Mouse (Mus musculus) thymus, adult 2 months (tissue): Measurements from ENCODE around the gene Bclaf1. TPM values are rescaled to one million over a fixed set of nuclear protein-coding genes. Genes with fewer than 3 reads are reported as not detected.

Experiments used
- DNase-seq: peaks from one replicate; pipeline ENCODE4 v3.0.0; 2021
- H3K27ac ChIP-seq: fragments of 200-500 bp; 2 replicates; pipeline ENCODE4 v1.5.1; 2012; ENCODE audit warnings: low read length, control low read depth; ENCODE audit not compliant: control insufficient read depth, insufficient read depth
- H3K27me3 ChIP-seq: fragments of 200-500 bp; 2 replicates; pipeline ENCODE4 v1.6.1; 2012; ENCODE audit warnings: mild to moderate bottlenecking, low read length, moderate library complexity, mixed read lengths; ENCODE audit not compliant: control insufficient read depth, insufficient read depth
- H3K36me3 ChIP-seq: fragments of 200-500 bp; 2 replicates; pipeline ENCODE4 v1.6.1; 2012; ENCODE audit warnings: mild to moderate bottlenecking, low read length, moderate library complexity; ENCODE audit not compliant: control insufficient read depth, insufficient read depth
- H3K4me1 ChIP-seq: fragments of 200-500 bp; replicated peaks from 2 replicates; pipeline ENCODE4 v1.6.1; 2012; ENCODE audit warnings: low read length; ENCODE audit not compliant: control insufficient read depth, insufficient read depth
- H3K4me3 ChIP-seq: fragments of 200-500 bp; 2 replicates; pipeline ENCODE4 v1.5.1; 2012; ENCODE audit warnings: mild to moderate bottlenecking, low read length, control low read depth, moderate library complexity; ENCODE audit not compliant: control insufficient read depth, insufficient read depth
- CTCF ChIP-seq: fragments of 200-500 bp; IDR thresholded peaks from 2 replicates; pipeline ENCODE4 v1.5.1; 2012; ENCODE audit warnings: mild to moderate bottlenecking, control low read depth, low read length, moderate library complexity, borderline replicate concordance; ENCODE audit not compliant: control insufficient read depth, poor library complexity, insufficient read depth; ENCODE audit errors: extremely low read depth
- POLR2A ChIP-seq: fragments of 200-500 bp; IDR thresholded peaks from 2 replicates; pipeline ENCODE4 v1.6.1; 2012; ENCODE audit warnings: mild to moderate bottlenecking, low read length, control low read depth, moderate library complexity; ENCODE audit not compliant: control insufficient read depth, poor library complexity, insufficient read depth; ENCODE audit errors: extremely low read depth
- WGBS: fragments of 180-500 bp; shearing (Covaris S2); methylation state at CpG from one replicate; pipeline ENCODE4 v1.1.7; 2018; 5-methylcytosine and 5-hydroxymethylcytosine counted together
- polyA plus RNA-seq: library from polyadenylated mRNA; depleted of rRNA; stranded (reverse); fragments of >200 nt; gene quantifications from 2 replicates; pipeline ENCODE4 v1.2.3, GENCODE M21; 2012

The Bclaf1 gene
- polyA plus RNA-seq, 1 experiment, result 42.0 TPM

DNA sequence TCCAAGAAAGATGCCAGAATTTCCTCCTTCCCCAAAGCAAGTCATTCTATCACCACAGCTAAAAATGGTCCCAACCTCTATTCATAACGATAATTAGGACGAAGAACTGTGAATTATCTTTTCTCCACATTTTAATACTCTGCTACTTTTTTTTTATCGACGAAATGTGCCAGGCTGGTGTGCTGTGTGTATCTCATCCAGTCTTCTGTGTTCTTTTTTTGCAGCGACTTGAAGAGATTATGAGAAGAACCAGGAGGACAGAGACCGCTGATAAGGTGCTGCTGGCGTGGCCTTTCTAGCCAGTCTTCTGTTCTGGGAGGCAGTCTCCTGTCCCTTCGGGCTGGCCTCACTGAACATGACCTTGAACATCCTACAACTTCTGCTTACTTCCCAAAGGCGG, 38.2 kb upstream of the Bclaf1 start:
- 94% methylated on average over 9 of the region's 9 CpGs for WGBS
- Histone ChIP-seq H3K27ac (no peak overlapping the region), H3K4me3 (no peak overlapping the region), H3K4me1 (0 out of 2 replicates have a peak, but pooled peaks cover 4% of the 10 kb centered on the region), H3K27me3 (no peaks in the 10 kb centered on the region), H3K36me3 (peaks cover 12% of the 10 kb centered on the region; the same call in 1 of the 2 replicates)
- TF ChIP-seq POLR2A, result no peak
- no peak for TF ChIP-seq CTCF
- no peak for DNase-seq

DNA sequence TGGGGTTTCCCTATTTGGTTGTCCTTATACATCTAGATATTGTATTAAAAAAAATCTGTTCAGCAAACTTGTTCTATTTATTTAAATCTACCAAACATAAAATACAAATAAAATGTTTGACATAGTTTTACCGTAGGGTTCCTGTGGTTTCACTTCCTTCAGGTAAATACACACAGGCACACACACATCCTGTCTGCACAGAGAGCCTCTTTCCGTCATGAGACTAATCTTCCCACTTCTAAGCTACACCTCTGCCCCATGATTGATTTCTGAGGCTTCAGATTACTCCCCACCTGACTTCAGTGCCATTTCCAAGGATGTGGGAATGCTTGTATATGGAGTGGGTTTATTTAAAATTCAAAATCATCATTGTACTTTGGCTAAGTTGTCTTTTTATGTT, 30.8 kb upstream of the Bclaf1 start:
- TF ChIP-seq CTCF (no peak), POLR2A (no peak)
- H3K4me3 ChIP-seq, result no peak overlapping the region
- peaks cover 11% of the 10 kb centered on the region for H3K4me1 ChIP-seq
- WGBS, result 9% methylated on average over 2 of the region's 2 CpGs
- no peaks in the 10 kb centered on the region for H3K27me3 ChIP-seq
- no peak overlapping the region for H3K27ac ChIP-seq
- peaks cover 18% of the 10 kb centered on the region; the same call in 1 of the 2 replicates for H3K36me3 ChIP-seq
- no peak for DNase-seq

DNA sequence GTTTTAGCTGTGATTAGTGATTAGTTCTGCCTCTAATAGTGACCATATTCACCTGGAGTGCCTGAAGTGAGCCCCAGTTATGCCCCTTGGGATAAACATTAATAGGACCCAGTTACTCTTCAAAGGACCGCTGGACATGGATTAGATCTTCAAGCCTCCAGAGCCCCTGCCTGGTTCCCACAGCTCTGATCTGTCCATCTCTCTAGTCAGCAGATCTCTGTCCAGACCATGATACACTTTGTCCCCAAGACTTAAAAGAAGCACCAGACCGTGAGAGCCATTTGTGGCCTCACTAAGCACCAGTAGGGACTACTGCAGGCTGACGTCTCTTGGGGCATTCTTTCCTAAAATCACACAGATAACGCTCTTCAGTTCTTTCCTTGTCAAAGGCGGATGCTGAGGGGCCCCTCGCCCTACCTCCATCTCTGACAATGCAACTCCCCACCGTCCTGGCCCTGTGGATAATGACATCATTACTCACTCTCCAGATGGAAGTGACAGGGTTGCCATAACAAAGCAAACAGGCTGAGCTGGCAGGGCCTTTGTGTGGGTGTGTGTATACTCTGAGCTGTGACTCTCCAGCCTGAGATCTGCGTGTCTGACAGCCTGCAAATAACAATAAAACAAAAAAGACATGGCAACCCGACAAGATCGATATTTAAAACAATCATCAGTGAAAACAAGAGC, 26.8 kb upstream of the Bclaf1 start:
- WGBS, result 89% methylated on average over 10 of the region's 10 CpGs
- Histone ChIP-seq H3K36me3 (peaks cover 6% of the 10 kb centered on the region; the same call in 1 of the 2 replicates), H3K27ac (no peak overlapping the region), H3K4me1 (peaks cover 11% of the 10 kb centered on the region), H3K4me3 (no peak overlapping the region), H3K27me3 (no peaks in the 10 kb centered on the region)
- DNase-seq, result no peak
- TF ChIP-seq POLR2A (no peak), CTCF (no peak)

DNA sequence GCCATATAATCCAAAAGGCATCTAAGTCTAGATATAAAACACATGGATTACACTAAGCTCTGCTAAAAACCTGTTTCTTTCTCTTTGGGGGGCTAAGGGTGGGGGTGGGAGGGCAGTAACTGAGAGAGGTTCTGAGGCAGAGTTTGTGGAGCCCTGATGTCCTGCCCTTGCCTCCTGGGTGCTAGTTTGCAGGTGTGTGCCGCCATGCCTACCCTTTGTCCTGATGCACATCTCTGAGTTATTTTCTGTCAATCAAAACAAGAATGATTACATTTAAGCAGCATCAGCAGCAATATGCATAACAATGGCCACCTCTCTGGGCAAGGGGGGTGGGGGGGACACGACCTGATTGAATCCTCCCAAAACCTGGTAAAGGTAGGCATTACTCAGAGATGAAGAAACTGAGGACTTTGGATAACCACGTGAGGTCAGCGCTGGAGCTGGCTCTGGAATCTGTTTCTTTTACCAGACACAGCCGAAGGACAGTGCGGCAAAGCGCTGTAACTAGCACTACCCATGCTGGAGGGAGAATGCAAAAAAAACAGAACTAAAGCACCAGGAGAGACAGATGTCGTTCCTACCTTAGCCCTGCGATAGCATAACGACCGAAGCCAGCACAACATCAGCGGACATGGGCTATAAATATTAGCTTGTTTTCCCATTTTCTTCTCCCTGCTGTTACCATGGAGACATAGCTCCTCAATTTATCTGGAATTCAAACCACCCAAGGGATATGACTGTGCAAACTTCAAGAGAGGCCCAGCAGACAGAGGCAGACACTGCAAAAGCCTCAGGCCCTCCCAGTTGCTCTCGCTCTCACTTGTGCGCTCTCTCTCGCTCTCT, 26.1 kb upstream of the Bclaf1 start:
- H3K27me3 ChIP-seq, result no peaks in the 10 kb centered on the region
- WGBS, result 90% methylated on average over 15 of the region's 15 CpGs
- H3K27ac ChIP-seq, result no peak overlapping the region
- DNase-seq, result no peak
- H3K4me3 ChIP-seq, result no peak overlapping the region
- H3K4me1 ChIP-seq, result peaks cover 9% of the 10 kb centered on the region
- TF ChIP-seq CTCF, result no peak
- TF ChIP-seq POLR2A, result no peak
- no peaks in the 10 kb centered on the region for H3K36me3 ChIP-seq

DNA sequence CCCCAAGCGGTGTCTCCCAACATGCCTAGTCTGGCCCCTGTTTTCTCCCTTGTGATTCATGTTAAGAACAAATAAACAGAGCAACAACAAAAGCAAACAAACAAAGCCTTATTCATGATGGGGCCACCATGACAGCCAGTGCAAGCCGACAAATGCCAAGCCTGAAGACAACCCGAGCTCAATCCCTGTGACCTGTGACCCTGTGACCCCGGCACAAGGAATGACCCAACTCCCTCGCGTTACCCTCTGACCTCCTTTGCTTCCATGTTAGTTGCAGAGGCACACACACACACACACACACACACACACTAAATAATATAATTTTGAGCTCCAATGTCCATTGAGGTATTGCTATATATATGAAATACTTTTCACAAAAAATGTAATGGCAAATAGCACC, 24.9 kb upstream of the Bclaf1 start:
- Histone ChIP-seq H3K4me1 (peaks cover 4% of the 10 kb centered on the region; the same call in 1 of the 2 replicates), H3K4me3 (no peak overlapping the region), H3K36me3 (no peaks in the 10 kb centered on the region), H3K27me3 (no peaks in the 10 kb centered on the region), H3K27ac (no peak overlapping the region)
- 97% methylated on average over 6 of the region's 6 CpGs for WGBS
- TF ChIP-seq CTCF (no peak), POLR2A (no peak)
- DNase-seq, result no peak

DNA sequence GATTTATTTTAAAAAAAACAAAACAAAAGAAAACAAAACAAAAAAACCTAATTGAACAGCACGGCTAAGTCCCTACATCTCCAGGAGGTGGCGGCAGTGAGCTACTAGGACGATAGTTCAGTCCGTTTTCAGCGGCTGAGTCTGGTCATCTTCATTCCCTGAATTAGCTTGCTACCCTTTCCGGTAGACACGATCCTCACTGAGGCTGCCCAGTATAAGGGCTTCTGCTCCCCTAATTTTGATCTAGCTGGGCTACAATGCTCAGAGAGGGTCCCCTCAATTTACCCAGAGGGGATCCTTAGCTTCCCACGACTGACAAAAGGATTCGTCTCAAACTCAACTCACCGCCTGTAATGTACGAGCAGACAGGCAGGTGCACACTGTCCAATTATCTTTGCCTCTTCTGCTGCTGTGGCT, 21.8 kb upstream of the Bclaf1 start:
- 2% methylated on average over 11 of the region's 11 CpGs for WGBS
- DNase-seq, result peak; percentile 77
- no peak overlapping the region for H3K27ac ChIP-seq
- no peaks in the 10 kb centered on the region for H3K36me3 ChIP-seq
- peak overlapping the region; percentile 19; the same call in 1 of the 2 replicates for H3K4me3 ChIP-seq
- no peak for TF ChIP-seq CTCF
- no peak for TF ChIP-seq POLR2A
- H3K27me3 ChIP-seq, result no peaks in the 10 kb centered on the region
- H3K4me1 ChIP-seq, result peaks cover 4% of the 10 kb centered on the region; the same call in 1 of the 2 replicates

DNA sequence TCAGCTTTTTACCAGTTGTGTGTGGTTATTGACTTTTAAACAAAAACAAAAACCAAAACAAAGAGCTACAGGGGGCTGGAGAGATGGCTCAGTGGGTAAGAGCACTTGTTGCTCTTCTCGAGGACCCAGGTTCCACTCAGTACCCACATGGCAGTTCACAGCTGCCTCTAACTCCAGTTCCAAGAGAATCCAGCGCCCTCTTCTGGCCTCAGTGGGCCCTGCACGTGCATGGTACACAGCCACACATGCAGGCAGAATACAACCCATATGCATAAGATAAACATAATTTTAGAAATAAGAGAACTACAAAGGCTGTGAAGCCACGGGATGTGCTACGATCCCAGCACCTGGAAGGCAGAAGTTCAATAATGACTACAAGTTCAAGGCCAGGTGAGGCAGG, 16.3 kb upstream of the Bclaf1 start:
- no peak overlapping the region for H3K4me3 ChIP-seq
- no peak for TF ChIP-seq POLR2A
- TF ChIP-seq CTCF, result peak; percentile 49; the same call in 1 of the 2 replicates
- no peaks in the 10 kb centered on the region for H3K4me1 ChIP-seq
- no peaks in the 10 kb centered on the region for H3K27me3 ChIP-seq
- H3K27ac ChIP-seq, result no peak overlapping the region
- H3K36me3 ChIP-seq, result no peaks in the 10 kb centered on the region
- 76% methylated on average over 5 of the region's 5 CpGs for WGBS
- DNase-seq, result peak; percentile 58
